Mouse (Mus musculus): ENCODE measurements at regions not wholly inside any gene's neighbourhood (a gene's known extent, or its start where the extent isn't known, plus 50 kb on each side); places are given as distances from the start of the nearest gene placed in this dataset.
A peak's percentile ranks its signal among the peaks of the same experiment; 100 is the strongest.

DNA sequence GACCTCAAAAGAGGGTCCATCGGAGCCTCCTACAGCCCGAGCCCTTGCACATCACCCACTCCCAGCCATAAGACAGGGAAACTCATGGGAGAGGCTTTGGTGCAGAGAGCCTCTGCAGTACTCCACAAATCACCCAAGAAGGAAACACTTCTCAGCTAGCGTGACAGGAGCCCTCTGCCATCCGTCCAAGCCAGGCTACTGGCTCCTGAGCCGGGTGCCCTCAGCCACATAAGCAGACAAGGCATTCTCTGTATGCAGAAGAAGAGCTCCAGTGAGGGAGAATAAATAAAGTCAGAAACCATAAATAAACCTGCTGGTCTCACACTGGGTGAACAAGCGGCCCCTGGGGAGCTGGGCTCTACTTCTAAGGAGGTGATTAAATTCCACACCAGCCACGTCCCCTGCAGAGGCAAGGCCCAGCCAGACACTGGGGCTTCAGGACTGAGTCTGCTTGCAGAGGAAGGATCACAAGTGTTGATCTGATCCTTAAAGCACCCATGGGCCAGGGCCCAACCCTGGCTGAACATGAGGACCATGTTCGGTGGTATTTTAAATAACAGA lies 243.0 kb upstream of the Mocs1 start:
- WGBS = 42% methylated on average over 8 of the region's 8 CpGs
- no peak overlapping the region for H3K4me2 ChIP-seq
- H3K36me3 ChIP-seq = no peaks in the 10 kb centered on the region
- no peak overlapping the region; the same call in 1 of the 2 replicates for H3K9ac ChIP-seq
- H3K27ac ChIP-seq (replicated peaks) = no peak overlapping the region
- H3K4me3 ChIP-seq = no peak overlapping the region
- peaks cover 9% of the 10 kb centered on the region; the same call in 1 of the 2 replicates for H3K4me1 ChIP-seq (replicated peaks)
- no peak for ATAC-seq (ENCODE audit: low FRiP score, low read depth)
- H3K9me3 ChIP-seq = no peaks in the 10 kb centered on the region
- no peaks in the 10 kb centered on the region for H3K27me3 ChIP-seq

DNA sequence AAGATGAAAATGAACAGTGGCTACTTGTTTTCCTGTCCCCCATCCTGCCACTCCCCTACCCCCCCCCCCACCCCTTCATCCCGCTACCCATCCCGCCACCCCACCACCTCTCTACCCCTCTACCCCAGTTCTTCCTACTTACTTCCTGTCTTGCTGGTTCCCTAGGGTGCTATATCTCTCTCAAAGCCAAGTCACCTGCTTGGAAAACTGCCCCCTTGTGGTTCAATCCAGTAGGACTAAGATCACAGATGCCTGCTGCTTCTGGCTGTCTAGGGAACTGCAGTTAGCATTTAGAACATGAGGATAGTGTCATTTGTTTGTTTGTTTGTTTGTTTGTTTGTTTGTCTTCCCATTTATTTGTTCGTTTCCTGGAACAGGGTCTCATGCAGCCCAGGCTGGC lies 238.4 kb upstream of the Mocs1 start:
- Histone ChIP-seq H3K36me3 (no peaks in the 10 kb centered on the region), H3K9me3 (no peaks in the 10 kb centered on the region), H3K9ac (no peak overlapping the region), H3K27ac (replicated peaks) (no peak overlapping the region), H3K4me2 (no peak overlapping the region), H3K4me3 (no peak overlapping the region), H3K4me1 (replicated peaks) (0 out of 2 replicates have a peak, but pooled peaks cover 4% of the 10 kb centered on the region), H3K27me3 (no peaks in the 10 kb centered on the region)
- ATAC-seq (ENCODE audit: low FRiP score, low read depth) = no peak
- 58% methylated on average over 3 of the region's 3 CpGs for WGBS

DNA sequence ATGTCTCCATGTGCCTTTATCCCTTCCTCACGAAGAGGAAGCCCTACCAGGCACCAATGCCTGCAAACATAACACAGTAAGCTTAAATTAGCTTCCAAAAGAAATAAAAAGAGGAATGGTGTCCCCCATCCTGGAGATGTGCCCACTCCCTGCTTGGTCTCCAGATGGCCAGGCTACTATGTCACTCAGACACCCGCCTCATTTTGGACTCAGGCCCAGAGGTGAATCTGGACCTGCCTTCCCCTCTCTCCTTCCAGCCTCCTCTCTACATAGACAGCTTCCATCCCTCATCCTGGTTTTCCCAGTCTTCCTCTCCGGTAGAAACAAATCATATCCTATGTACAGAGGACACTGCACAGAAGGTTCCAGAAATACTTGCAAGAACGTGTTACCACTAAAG lies 237.8 kb upstream of the Mocs1 start:
- no peak overlapping the region for H3K9ac ChIP-seq
- ATAC-seq (ENCODE audit: low FRiP score, low read depth) = 0 out of 2 replicates have a peak, but pooled peaks have one; percentile 49
- no peaks in the 10 kb centered on the region for H3K4me1 ChIP-seq (replicated peaks)
- no peak overlapping the region for H3K4me2 ChIP-seq
- H3K27me3 ChIP-seq = no peaks in the 10 kb centered on the region
- H3K36me3 ChIP-seq = no peaks in the 10 kb centered on the region
- H3K4me3 ChIP-seq = no peak overlapping the region
- H3K27ac ChIP-seq (replicated peaks) = no peak overlapping the region
- 70% methylated on average over 4 of the region's 4 CpGs for WGBS
- no peaks in the 10 kb centered on the region for H3K9me3 ChIP-seq

DNA sequence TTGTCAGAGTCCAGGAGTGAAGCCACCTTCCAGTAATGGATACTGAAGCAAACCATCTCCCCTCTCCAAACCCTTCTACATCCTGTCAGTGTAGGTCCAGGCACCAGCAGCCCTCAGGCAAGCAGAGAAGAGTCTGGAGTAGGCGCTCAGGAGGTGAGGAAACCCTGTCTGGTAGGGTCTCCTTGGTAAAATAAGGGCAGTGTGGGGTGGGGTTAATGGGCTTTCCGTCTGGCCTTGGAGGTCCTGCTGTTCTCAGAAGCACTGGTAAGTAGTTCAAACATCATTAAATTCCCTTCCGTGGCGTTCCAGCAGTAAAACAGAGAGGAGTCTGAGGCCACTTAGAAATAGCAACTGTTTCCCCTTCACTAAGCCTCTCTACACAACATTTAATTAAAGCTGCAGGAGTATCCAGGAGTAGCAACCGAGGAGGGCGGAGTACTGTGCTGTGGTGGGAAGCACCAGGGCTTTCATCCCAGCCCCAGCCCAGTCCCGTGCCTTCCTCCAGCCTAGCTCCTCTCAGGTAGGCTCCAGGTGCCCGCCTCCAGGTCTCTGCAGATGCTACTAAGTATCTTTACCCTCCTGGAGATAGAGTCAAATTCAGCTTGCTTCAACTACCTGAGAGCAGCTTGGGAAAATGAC lies 232.0 kb upstream of the Mocs1 start:
- Histone ChIP-seq H3K4me3 (no peak overlapping the region), H3K27ac (replicated peaks) (no peak overlapping the region), H3K9ac (no peak overlapping the region), H3K36me3 (no peaks in the 10 kb centered on the region), H3K4me2 (no peak overlapping the region), H3K4me1 (replicated peaks) (no peaks in the 10 kb centered on the region), H3K9me3 (no peaks in the 10 kb centered on the region), H3K27me3 (no peaks in the 10 kb centered on the region)
- WGBS = 75% methylated on average over 8 of the region's 8 CpGs
- no peak for ATAC-seq (ENCODE audit: low FRiP score, low read depth)

DNA sequence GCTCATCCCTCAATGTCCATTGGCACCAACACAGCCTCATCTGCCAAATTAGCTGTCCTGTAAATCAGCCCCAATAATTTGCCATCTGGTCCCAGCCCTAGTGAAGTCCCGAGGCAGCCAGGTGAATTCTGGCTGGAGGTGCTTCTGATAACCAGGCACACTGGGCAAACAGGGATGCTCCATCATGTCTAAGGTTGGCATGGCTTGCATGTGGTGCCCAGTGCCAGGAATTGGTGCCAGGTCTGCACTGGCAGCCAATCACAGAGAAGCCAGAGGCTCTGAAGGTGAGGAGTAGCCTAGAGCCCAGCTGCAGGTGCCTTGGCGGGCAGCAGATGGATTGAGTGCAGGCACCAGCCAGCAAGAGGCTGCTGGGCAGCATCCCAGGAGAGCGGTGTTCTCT lies 226.7 kb upstream of the Mocs1 start:
- Histone ChIP-seq H3K9me3 (no peaks in the 10 kb centered on the region), H3K4me1 (replicated peaks) (peaks cover 16% of the 10 kb centered on the region), H3K9ac (no peak overlapping the region), H3K27ac (replicated peaks) (no peak overlapping the region), H3K36me3 (no peaks in the 10 kb centered on the region), H3K4me3 (no peak overlapping the region), H3K27me3 (no peaks in the 10 kb centered on the region), H3K4me2 (no peak overlapping the region)
- peak; percentile 74 for ATAC-seq (ENCODE audit: low FRiP score, low read depth)
- WGBS = 65% methylated on average over 3 of the region's 3 CpGs

DNA sequence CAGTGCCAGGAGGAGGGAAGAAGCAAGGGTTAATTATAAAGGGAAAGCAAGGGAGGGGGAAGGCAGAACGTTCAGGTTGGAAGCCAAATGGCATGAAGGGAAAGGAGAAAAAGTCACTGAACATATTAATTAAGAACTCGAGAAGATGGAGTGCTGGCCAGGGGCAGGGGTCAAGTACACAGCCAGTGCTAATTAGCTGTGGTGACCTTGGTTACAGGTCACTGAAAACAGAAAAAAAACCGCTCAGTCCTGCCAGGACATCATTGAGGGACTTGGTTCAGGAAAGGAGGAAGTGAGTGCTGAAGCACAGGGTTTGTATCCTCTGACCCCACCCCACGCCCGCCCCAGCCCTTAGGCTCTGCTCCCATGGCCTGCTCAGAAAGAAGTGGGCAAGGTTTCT lies 223.1 kb upstream of the Mocs1 start:
- Histone ChIP-seq H3K4me2 (no peak overlapping the region), H3K27ac (replicated peaks) (no peak overlapping the region), H3K9ac (no peak overlapping the region), H3K4me3 (no peak overlapping the region), H3K36me3 (no peaks in the 10 kb centered on the region), H3K9me3 (no peaks in the 10 kb centered on the region), H3K27me3 (no peaks in the 10 kb centered on the region), H3K4me1 (replicated peaks) (peaks cover 16% of the 10 kb centered on the region)
- ATAC-seq (ENCODE audit: low FRiP score, low read depth) = peak; percentile 38; the same call in 1 of the 2 replicates
- 17% methylated on average over 5 of the region's 5 CpGs for whole genome bisulfite sequencing

DNA sequence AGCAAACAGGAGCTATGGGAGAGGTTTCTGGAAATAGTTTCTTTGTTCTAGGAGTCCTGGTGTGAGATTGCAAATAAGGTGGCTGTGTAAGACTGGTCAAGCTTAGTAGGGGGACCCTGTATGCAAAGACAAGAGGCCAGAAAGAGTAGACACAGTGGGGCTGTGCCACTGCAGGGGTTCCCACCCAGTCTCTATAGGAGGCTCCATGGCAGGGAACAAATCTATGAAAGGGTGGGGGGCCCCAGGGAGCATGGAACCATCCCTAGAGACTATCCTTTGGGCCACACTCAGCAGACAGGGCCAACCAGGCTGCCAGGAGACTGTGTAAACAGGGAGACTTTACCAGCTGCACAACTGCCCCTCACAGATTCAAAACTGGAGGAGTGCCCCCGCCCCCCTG lies 222.6 kb upstream of the Mocs1 start:
- H3K4me2 ChIP-seq = no peak overlapping the region
- no peak overlapping the region for H3K4me3 ChIP-seq
- no peaks in the 10 kb centered on the region for H3K36me3 ChIP-seq
- no peaks in the 10 kb centered on the region for H3K9me3 ChIP-seq
- ATAC-seq (ENCODE audit: low FRiP score, low read depth) = peak; percentile 36
- 78% methylated on average over 1 of the region's 1 CpGs for WGBS
- H3K27ac ChIP-seq (replicated peaks) = no peak overlapping the region
- no peaks in the 10 kb centered on the region for H3K27me3 ChIP-seq
- no peak overlapping the region for H3K9ac ChIP-seq
- H3K4me1 ChIP-seq (replicated peaks) = peaks cover 16% of the 10 kb centered on the region

DNA sequence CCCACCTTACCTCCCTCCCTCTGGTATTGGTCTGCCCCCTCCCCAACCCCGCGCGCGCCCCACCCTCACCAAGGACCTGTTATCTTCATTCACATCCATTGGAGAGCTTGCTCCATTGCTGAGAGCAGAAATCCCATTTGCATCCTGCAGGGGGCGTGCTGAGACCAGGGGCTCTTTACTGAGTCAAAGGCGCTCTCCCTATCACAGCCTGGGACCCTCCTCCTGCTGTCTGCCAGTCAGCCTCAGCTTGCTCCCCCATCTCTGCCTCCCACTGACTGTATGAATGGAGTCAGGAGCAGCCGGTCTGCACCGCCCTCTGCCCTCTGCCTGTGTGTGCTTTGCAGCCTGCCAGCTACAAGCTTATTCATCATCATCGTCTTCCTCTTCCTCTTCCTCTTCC lies 221.5 kb upstream of the Mocs1 start:
- H3K9me3 ChIP-seq = no peaks in the 10 kb centered on the region
- no peaks in the 10 kb centered on the region for H3K27me3 ChIP-seq
- H3K9ac ChIP-seq = no peak overlapping the region
- no peak overlapping the region for H3K27ac ChIP-seq (replicated peaks)
- peaks cover 16% of the 10 kb centered on the region for H3K4me1 ChIP-seq (replicated peaks)
- ATAC-seq (ENCODE audit: low FRiP score, low read depth) = peak; percentile 57
- H3K4me2 ChIP-seq = no peak overlapping the region
- H3K36me3 ChIP-seq = no peaks in the 10 kb centered on the region
- 33% methylated on average over 9 of the region's 9 CpGs for WGBS
- no peak overlapping the region for H3K4me3 ChIP-seq

DNA sequence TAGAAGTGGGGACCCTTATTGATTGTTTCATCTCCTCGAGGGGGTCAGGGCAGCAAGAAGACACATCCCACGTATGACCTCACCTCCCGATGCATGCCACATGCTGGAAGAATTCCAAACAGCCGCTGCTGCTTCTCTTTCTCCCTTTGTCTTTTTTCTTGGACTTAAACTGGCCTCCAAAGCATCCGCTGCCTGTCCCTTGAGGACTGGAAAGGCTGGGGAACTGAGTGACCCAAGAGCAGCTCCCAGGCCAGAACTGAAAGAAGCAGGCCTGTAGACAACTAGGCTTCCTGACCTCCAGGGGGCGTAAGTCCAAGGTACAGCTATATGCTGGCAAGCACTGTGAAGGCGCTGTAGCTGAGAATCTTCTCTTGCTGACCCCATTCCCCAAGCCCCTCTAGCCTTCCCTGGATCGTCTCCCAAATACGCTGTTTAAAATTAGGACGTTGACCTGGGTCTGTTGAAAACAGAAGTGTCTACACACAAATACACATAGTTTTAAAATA lies 219.8 kb upstream of the Mocs1 start:
- Histone ChIP-seq H3K27me3 (no peaks in the 10 kb centered on the region), H3K9me3 (no peaks in the 10 kb centered on the region), H3K4me3 (no peak overlapping the region), H3K27ac (replicated peaks) (no peak overlapping the region), H3K4me2 (no peak overlapping the region), H3K9ac (no peak overlapping the region), H3K36me3 (no peaks in the 10 kb centered on the region), H3K4me1 (replicated peaks) (peaks cover 16% of the 10 kb centered on the region)
- no peak for ATAC-seq (ENCODE audit: low FRiP score, low read depth)
- WGBS = 68% methylated on average over 10 of the region's 10 CpGs

DNA sequence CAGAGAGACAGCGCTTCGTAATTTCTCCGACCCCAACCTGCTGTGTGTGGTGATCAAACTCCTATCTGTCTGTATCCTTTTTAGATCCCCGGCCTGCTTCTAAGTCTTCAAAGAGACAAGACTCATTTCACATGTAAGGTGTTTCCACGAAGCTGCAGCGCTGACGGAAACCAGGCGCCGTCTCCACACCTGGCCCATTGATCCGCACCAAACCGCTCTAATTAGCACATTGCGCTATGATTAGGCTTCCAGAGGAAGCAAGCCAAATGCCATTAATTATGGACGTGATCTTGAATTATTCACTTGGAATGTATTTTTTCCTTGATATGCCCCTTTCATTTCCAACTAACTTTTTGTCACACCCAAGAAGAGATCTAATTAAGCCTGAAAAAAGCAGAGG lies 215.2 kb upstream of the Mocs1 start:
- H3K27ac ChIP-seq (replicated peaks) = no peak overlapping the region
- H3K4me2 ChIP-seq = no peak overlapping the region
- no peak overlapping the region for H3K4me3 ChIP-seq
- H3K4me1 ChIP-seq (replicated peaks) = no peaks in the 10 kb centered on the region
- H3K36me3 ChIP-seq = no peaks in the 10 kb centered on the region
- H3K27me3 ChIP-seq = no peaks in the 10 kb centered on the region
- no peak overlapping the region for H3K9ac ChIP-seq
- WGBS = 63% methylated on average over 13 of the region's 13 CpGs
- H3K9me3 ChIP-seq = no peaks in the 10 kb centered on the region
- no peak for ATAC-seq (ENCODE audit: low FRiP score, low read depth)

DNA sequence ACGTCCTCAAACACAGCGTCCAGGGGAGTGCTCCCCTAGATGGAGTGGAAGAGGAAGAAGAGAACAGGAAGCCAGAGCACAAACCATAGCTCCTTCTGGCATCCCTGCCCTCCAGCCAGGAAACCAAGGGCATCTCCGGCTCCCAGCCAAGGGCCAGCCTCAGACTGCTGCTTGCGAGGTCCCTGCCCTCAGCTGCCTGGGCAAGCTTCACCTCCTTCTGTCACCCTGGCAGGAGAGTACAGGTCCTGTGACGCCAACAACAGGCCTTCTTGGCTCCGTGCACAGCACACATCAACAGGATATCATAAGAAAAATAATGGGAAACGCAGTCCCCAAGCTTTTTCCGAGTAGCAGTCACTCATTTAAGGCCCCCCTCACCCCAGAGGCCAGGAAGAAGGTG lies 212.9 kb upstream of the Mocs1 start:
- no peak overlapping the region for H3K9ac ChIP-seq
- H3K27ac ChIP-seq (replicated peaks) = no peak overlapping the region
- WGBS = 78% methylated on average over 8 of the region's 8 CpGs
- H3K4me1 ChIP-seq (replicated peaks) = 0 out of 2 replicates have a peak, but pooled peaks cover 6% of the 10 kb centered on the region
- H3K27me3 ChIP-seq = no peaks in the 10 kb centered on the region
- no peak overlapping the region for H3K4me2 ChIP-seq
- no peaks in the 10 kb centered on the region for H3K9me3 ChIP-seq
- H3K4me3 ChIP-seq = no peak overlapping the region
- no peaks in the 10 kb centered on the region for H3K36me3 ChIP-seq
- no peak for ATAC-seq (ENCODE audit: low FRiP score, low read depth)

DNA sequence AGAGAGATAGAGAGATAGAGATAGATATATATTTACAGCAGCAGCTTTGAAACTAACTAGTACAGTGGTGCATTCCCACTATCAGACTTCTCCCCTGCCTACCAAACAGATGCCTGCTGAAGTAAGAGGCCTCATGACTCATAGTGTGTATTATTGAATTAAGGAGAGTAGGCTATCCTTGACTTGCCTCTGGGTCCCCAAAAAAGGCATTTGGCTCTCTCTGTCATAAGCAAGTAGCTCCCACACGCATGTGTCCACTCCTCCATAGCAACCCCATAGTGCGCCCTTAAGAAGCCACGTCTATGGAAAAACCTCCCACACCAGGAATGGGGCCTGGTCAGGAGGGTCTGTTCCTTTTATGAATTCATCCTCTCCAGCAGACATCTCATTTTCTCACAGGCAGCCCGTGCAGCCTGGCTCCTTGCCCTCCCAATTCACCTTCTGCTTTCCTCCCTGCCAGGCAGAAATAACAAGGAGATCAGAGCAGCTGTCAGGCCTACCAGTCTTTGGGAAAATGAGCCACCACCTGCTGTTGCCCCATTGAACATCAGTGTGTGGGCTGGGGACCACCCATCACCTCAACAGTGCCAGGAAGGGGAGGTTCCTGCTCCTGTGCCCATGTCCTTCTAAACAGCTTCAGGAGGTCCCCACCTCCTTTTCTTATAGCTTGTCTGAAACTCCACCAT lies 208.5 kb upstream of the Mocs1 start:
- no peaks in the 10 kb centered on the region for H3K27me3 ChIP-seq
- H3K27ac ChIP-seq (replicated peaks) = no peak overlapping the region
- H3K4me2 ChIP-seq = no peak overlapping the region
- H3K9ac ChIP-seq = no peak overlapping the region
- H3K36me3 ChIP-seq = no peaks in the 10 kb centered on the region
- H3K9me3 ChIP-seq = no peaks in the 10 kb centered on the region
- whole genome bisulfite sequencing = 55% methylated on average over 4 of the region's 4 CpGs
- no peak overlapping the region for H3K4me3 ChIP-seq
- H3K4me1 ChIP-seq (replicated peaks) = 0 out of 2 replicates have a peak, but pooled peaks cover 6% of the 10 kb centered on the region
- peak; percentile 68 for ATAC-seq (ENCODE audit: low FRiP score, low read depth)
